Mouse (Mus musculus) heart, embryonic 16.5 days (tissue): ENCODE data around the gene Gm20388. TPM values are rescaled to one million over a fixed set of nuclear protein-coding genes. Genes with fewer than 3 reads are reported as not detected.
A peak's percentile ranks its signal among the peaks of the same experiment; 100 is the strongest.

Experiments
- ATAC-seq: fragments of 200-750 bp; cut with Nextera tagmentation; replicated peaks from 2 replicates; pipeline ENCODE4 v1.8.0; 2017; ENCODE audit warnings: moderate number of reproducible peaks; ENCODE audit not compliant: insufficient read depth, low FRiP score; ENCODE audit errors: extremely low read depth
- H3K27ac ChIP-seq: fragments of 300-500 bp; sonication (generic); 2 replicates; pipeline ENCODE4 v1.5.1; 2014; ENCODE audit warnings: mild to moderate bottlenecking, low read length, control low read depth, moderate library complexity
- H3K27me3 ChIP-seq: fragments of 300-500 bp; sonication (generic); 2 replicates; pipeline ENCODE4 v1.6.1; 2014; ENCODE audit warnings: low read length, mixed read lengths; ENCODE audit not compliant: control insufficient read depth, insufficient read depth
- H3K36me3 ChIP-seq: fragments of 300-500 bp; sonication (generic); 2 replicates; pipeline ENCODE4 v1.6.1; 2014; ENCODE audit not compliant: control insufficient read depth, insufficient read depth
- H3K4me1 ChIP-seq: fragments of 300-500 bp; sonication (generic); 2 replicates; pipeline ENCODE4 v1.6.1; 2014; ENCODE audit warnings: low read length, mixed read lengths; ENCODE audit not compliant: control insufficient read depth, insufficient read depth
- H3K4me2 ChIP-seq: fragments of 300-500 bp; sonication (generic); 2 replicates; pipeline ENCODE4 v1.6.1; 2014; ENCODE audit warnings: low read depth, mild to moderate bottlenecking, control low read depth, low read length
- H3K4me3 ChIP-seq: fragments of 300-500 bp; sonication (generic); 2 replicates; pipeline ENCODE4 v1.5.1; 2014; ENCODE audit warnings: mild to moderate bottlenecking, control low read depth, low read length
- H3K9ac ChIP-seq: fragments of 300-500 bp; sonication (generic); 2 replicates; pipeline ENCODE4 v1.6.1; 2014; ENCODE audit warnings: low read length, control low read depth
- H3K9me3 ChIP-seq: fragments of 300-500 bp; sonication (generic); replicated peaks from 2 replicates; pipeline ENCODE4 v1.6.1; 2016; ENCODE audit warnings: low read length; ENCODE audit not compliant: control insufficient read depth
- WGBS: fragments of 180-500 bp; shearing (Covaris S2); extraction: QIAGEN DNeasy Blood & Tissue Kit; methylation state at CpG from one replicate; pipeline ENCODE4 v1.1.7; 2014; 5-methylcytosine and 5-hydroxymethylcytosine counted together
- polyA plus RNA-seq: library from polyadenylated mRNA; unstranded; fragments of >200 nt; fragmentation: Nextera tagmentation; extraction: Ambion mirVana; gene quantifications from 2 replicates; pipeline ENCODE4 v1.2.1, GENCODE M21; 2015

Gm20388 gene
- polyA plus RNA-seq, 1 experiment from 2014 or later, result 4.5 TPM

- Histone ChIP-seq H3K27ac (peak overlapping the region; percentile 77), H3K4me2 (peak overlapping the region; percentile 48), H3K27me3 (no peaks in the 10 kb centered on the region), H3K4me1 (peaks cover 56% of the 10 kb centered on the region), H3K9me3 (no peaks in the 10 kb centered on the region), H3K9ac (peak overlapping the region; percentile 59), H3K4me3 (peak overlapping the region; percentile 15), H3K36me3 (no peaks in the 10 kb centered on the region)
- ATAC-seq, result peak; percentile 38
- 38% methylated on average over 14 of the region's 14 CpGs for WGBS
These were observed 2612.4 kb downstream of the Gm20388 start for GRCm38 (mm10) chr8:122522796-122523651.

GRCm38 (mm10) chr8:122523652-122524360 is 2613.2 kb downstream of the Gm20388 start:
- no peaks in the 10 kb centered on the region for H3K9me3 ChIP-seq
- peak overlapping the region; percentile 59 for H3K9ac ChIP-seq
- H3K4me1 ChIP-seq, result peaks cover 52% of the 10 kb centered on the region
- no peaks in the 10 kb centered on the region for H3K36me3 ChIP-seq
- no peaks in the 10 kb centered on the region for H3K27me3 ChIP-seq
- WGBS, result 20% methylated on average over 23 of the region's 23 CpGs
- peak overlapping the region; percentile 77 for H3K27ac ChIP-seq
- peak overlapping the region; percentile 48 for H3K4me2 ChIP-seq
- peak overlapping the region; percentile 15; the same call in 1 of the 2 replicates for H3K4me3 ChIP-seq
- ATAC-seq, result no peak

GRCm38 (mm10) chr8:122524506-122524905 is 2613.9 kb downstream of the Gm20388 start:
- WGBS, result 64% methylated on average over 6 of the region's 6 CpGs
- H3K27me3 ChIP-seq, result no peaks in the 10 kb centered on the region
- no peaks in the 10 kb centered on the region for H3K36me3 ChIP-seq
- H3K4me1 ChIP-seq, result peaks cover 52% of the 10 kb centered on the region
- no peak overlapping the region for H3K9ac ChIP-seq
- no peak overlapping the region for H3K4me3 ChIP-seq
- peak overlapping the region; percentile 77 for H3K27ac ChIP-seq
- H3K4me2 ChIP-seq, result peak overlapping the region; percentile 48; the same call in 1 of the 2 replicates
- H3K9me3 ChIP-seq, result no peaks in the 10 kb centered on the region
- ATAC-seq, result no peak

- WGBS, result 78% methylated on average over 6 of the region's 6 CpGs
- Histone ChIP-seq H3K27me3 (no peaks in the 10 kb centered on the region), H3K9me3 (no peaks in the 10 kb centered on the region), H3K27ac (no peak overlapping the region), H3K4me1 (peaks cover 52% of the 10 kb centered on the region), H3K4me3 (no peak overlapping the region), H3K9ac (peak overlapping the region; percentile 31; the same call in 1 of the 2 replicates), H3K4me2 (no peak overlapping the region), H3K36me3 (no peaks in the 10 kb centered on the region)
- no peak for ATAC-seq
These were observed 2614.4 kb downstream of the Gm20388 start for GRCm38 (mm10) chr8:122525004-122525403.

GRCm38 (mm10) chr8:122526084-122526483 is 2615.4 kb downstream of the Gm20388 start:
- 31% methylated on average over 3 of the region's 3 CpGs for WGBS
- Histone ChIP-seq H3K4me3 (no peak overlapping the region), H3K9me3 (no peaks in the 10 kb centered on the region), H3K9ac (peak overlapping the region; percentile 4; the same call in 1 of the 2 replicates), H3K27me3 (no peaks in the 10 kb centered on the region), H3K27ac (peak overlapping the region; percentile 83), H3K4me2 (peak overlapping the region; percentile 4; the same call in 1 of the 2 replicates), H3K4me1 (peaks cover 53% of the 10 kb centered on the region), H3K36me3 (no peaks in the 10 kb centered on the region)
- no peak for ATAC-seq

GRCm38 (mm10) chr8:122526526-122527170 is 2616.0 kb downstream of the Gm20388 start:
- 0 out of 2 replicates have a peak, but pooled peaks have one; percentile 7 for ATAC-seq
- H3K9ac ChIP-seq, result peak overlapping the region; percentile 4

GRCm38 (mm10) chr8:122527937-122528336 is 2617.3 kb downstream of the Gm20388 start:
- H3K4me1 ChIP-seq, result peaks cover 53% of the 10 kb centered on the region
- no peak overlapping the region for H3K4me2 ChIP-seq
- H3K9ac ChIP-seq, result no peak overlapping the region
- no peaks in the 10 kb centered on the region for H3K9me3 ChIP-seq
- H3K27ac ChIP-seq, result no peak overlapping the region
- H3K36me3 ChIP-seq, result no peaks in the 10 kb centered on the region
- H3K4me3 ChIP-seq, result no peak overlapping the region
- no peak for ATAC-seq
- WGBS, result 91% methylated on average over 3 of the region's 3 CpGs
- no peaks in the 10 kb centered on the region for H3K27me3 ChIP-seq

More at GRCm38 (mm10) chr8:122526526-122527170, 2616.0 kb downstream of the Gm20388 start:
- Histone ChIP-seq H3K27ac (peak overlapping the region; percentile 83), H3K4me1 (peaks cover 57% of the 10 kb centered on the region), H3K9me3 (no peaks in the 10 kb centered on the region), H3K27me3 (no peaks in the 10 kb centered on the region), H3K4me3 (no peak overlapping the region), H3K4me2 (peak overlapping the region; percentile 20), H3K36me3 (no peaks in the 10 kb centered on the region)
- WGBS, result 19% methylated on average over 7 of the region's 7 CpGs

- 88% methylated on average over 4 of the region's 4 CpGs for WGBS
- Histone ChIP-seq H3K27ac (no peak overlapping the region), H3K4me2 (no peak overlapping the region), H3K4me1 (peaks cover 41% of the 10 kb centered on the region), H3K9me3 (no peaks in the 10 kb centered on the region), H3K36me3 (no peaks in the 10 kb centered on the region), H3K27me3 (no peaks in the 10 kb centered on the region), H3K9ac (no peak overlapping the region), H3K4me3 (no peak overlapping the region)
- no peak for ATAC-seq
These were observed 2618.5 kb downstream of the Gm20388 start for GRCm38 (mm10) chr8:122529159-122529558.
